Mouse (Mus musculus) neural tube, embryonic 13.5 days (tissue): ENCODE measurements at regions not wholly inside any gene's neighbourhood (a gene's known extent, or its start where the extent isn't known, plus 50 kb on each side); places are given as distances from the start of the nearest gene placed in this dataset.

Experiments used
- ATAC-seq: fragments of 200-750 bp; cut with Nextera tagmentation; 2 replicates; pipeline ENCODE4 v1.8.0; 2017; ENCODE audit warnings: low read depth, mild to moderate bottlenecking, moderate TSS enrichment, moderate library complexity
- H3K27ac ChIP-seq: fragments of 300-500 bp; sonication (generic); replicated peaks from 2 replicates; pipeline ENCODE4 v1.5.1; 2015; ENCODE audit warnings: moderate library complexity, mild to moderate bottlenecking, inconsistent platforms
- H3K27me3 ChIP-seq: fragments of 300-500 bp; sonication (generic); 2 replicates; pipeline ENCODE4 v1.6.1; 2015; ENCODE audit warnings: mild to moderate bottlenecking, inconsistent platforms
- H3K36me3 ChIP-seq: fragments of 300-500 bp; sonication (generic); 2 replicates; pipeline ENCODE4 v1.6.1; 2015; ENCODE audit warnings: mild to moderate bottlenecking, inconsistent platforms
- H3K4me1 ChIP-seq: fragments of 300-500 bp; sonication (generic); replicated peaks from 2 replicates; pipeline ENCODE4 v1.6.1; 2015; ENCODE audit warnings: inconsistent platforms
- H3K4me2 ChIP-seq: fragments of 300-500 bp; sonication (generic); 2 replicates; pipeline ENCODE4 v1.6.1; 2015; ENCODE audit warnings: inconsistent platforms, mild to moderate bottlenecking, moderate library complexity
- H3K4me3 ChIP-seq: fragments of 300-500 bp; sonication (generic); 2 replicates; pipeline ENCODE4 v1.5.1; 2015; ENCODE audit warnings: mild to moderate bottlenecking, inconsistent platforms
- H3K9ac ChIP-seq: fragments of 300-500 bp; sonication (generic); 2 replicates; pipeline ENCODE4 v1.6.1; 2015; ENCODE audit warnings: moderate library complexity, mild to moderate bottlenecking, inconsistent platforms
- H3K9me3 ChIP-seq: fragments of 300-500 bp; sonication (generic); 2 replicates; pipeline ENCODE4 v1.6.1; 2016; ENCODE audit warnings: inconsistent platforms
- WGBS: fragments of 180-500 bp; shearing (Covaris S2); methylation state at CpG from one replicate; pipeline ENCODE4 v1.1.7; 2015; 5-methylcytosine and 5-hydroxymethylcytosine counted together

- peak; percentile 98 for ATAC-seq
- WGBS: 31% methylated on average over 10 of the region's 10 CpGs
- Histone ChIP-seq H3K4me2 (no peak overlapping the region), H3K9me3 (no peaks in the 10 kb centered on the region), H3K4me1 (peaks cover 14% of the 10 kb centered on the region; the same call in 1 of the 2 replicates), H3K9ac (no peak overlapping the region), H3K27me3 (no peaks in the 10 kb centered on the region; the same call in 1 of the 2 replicates), H3K4me3 (no peak overlapping the region), H3K27ac (no peak overlapping the region), H3K36me3 (no peaks in the 10 kb centered on the region)
Measured at GRCm38 (mm10) chr9:50064505-50065229, 265.9 kb upstream of the Ncam1 start.

- no peak overlapping the region for H3K4me2 ChIP-seq
- peaks cover 4% of the 10 kb centered on the region for H3K4me1 ChIP-seq
- H3K27ac ChIP-seq: no peak overlapping the region; the same call in 1 of the 2 replicates
- H3K9ac ChIP-seq: no peak overlapping the region
- no peaks in the 10 kb centered on the region for H3K36me3 ChIP-seq
- ATAC-seq: no peak
- H3K27me3 ChIP-seq: no peaks in the 10 kb centered on the region
- no peak overlapping the region for H3K4me3 ChIP-seq
- no peaks in the 10 kb centered on the region for H3K9me3 ChIP-seq
- WGBS: 57% methylated on average over 11 of the region's 11 CpGs
Measured at GRCm38 (mm10) chr9:50038231-50038630, 239.5 kb upstream of the Ncam1 start.

GRCm38 (mm10) chr9:50032322-50033158 lies 233.8 kb upstream of the Ncam1 start:
- ATAC-seq: no peak
- Histone ChIP-seq H3K4me3 (no peak overlapping the region), H3K4me1 (peaks cover 14% of the 10 kb centered on the region; the same call in 1 of the 2 replicates), H3K27ac (0 out of 2 replicates have a peak overlapping the region, but pooled peaks have one; percentile 28), H3K4me2 (no peak overlapping the region), H3K9me3 (no peaks in the 10 kb centered on the region), H3K36me3 (no peaks in the 10 kb centered on the region), H3K27me3 (no peaks in the 10 kb centered on the region), H3K9ac (no peak overlapping the region)
- 66% methylated on average over 9 of the region's 9 CpGs for WGBS

GRCm38 (mm10) chr9:50031318-50031717 lies 232.6 kb upstream of the Ncam1 start:
- no peaks in the 10 kb centered on the region for H3K9me3 ChIP-seq
- no peaks in the 10 kb centered on the region for H3K36me3 ChIP-seq
- H3K27ac ChIP-seq: no peak overlapping the region
- H3K4me2 ChIP-seq: no peak overlapping the region
- no peaks in the 10 kb centered on the region for H3K27me3 ChIP-seq
- no peak overlapping the region for H3K9ac ChIP-seq
- no peak for ATAC-seq
- WGBS: 36% methylated on average over 2 of the region's 2 CpGs
- H3K4me3 ChIP-seq: no peak overlapping the region
- H3K4me1 ChIP-seq: peaks cover 14% of the 10 kb centered on the region; the same call in 1 of the 2 replicates

GRCm38 (mm10) chr9:50029030-50029429 lies 230.3 kb upstream of the Ncam1 start:
- H3K9ac ChIP-seq: no peak overlapping the region
- H3K36me3 ChIP-seq: no peaks in the 10 kb centered on the region
- H3K4me2 ChIP-seq: no peak overlapping the region
- no peaks in the 10 kb centered on the region for H3K27me3 ChIP-seq
- H3K27ac ChIP-seq: no peak overlapping the region
- WGBS: 57% methylated on average over 3 of the region's 3 CpGs
- no peak for ATAC-seq
- no peaks in the 10 kb centered on the region for H3K9me3 ChIP-seq
- H3K4me3 ChIP-seq: no peak overlapping the region
- peaks cover 14% of the 10 kb centered on the region; the same call in 1 of the 2 replicates for H3K4me1 ChIP-seq

GRCm38 (mm10) chr9:50028573-50028972 lies 229.8 kb upstream of the Ncam1 start:
- Histone ChIP-seq H3K36me3 (no peaks in the 10 kb centered on the region), H3K4me2 (no peak overlapping the region), H3K9me3 (no peaks in the 10 kb centered on the region), H3K4me3 (no peak overlapping the region), H3K9ac (no peak overlapping the region), H3K27me3 (no peaks in the 10 kb centered on the region), H3K27ac (no peak overlapping the region), H3K4me1 (peaks cover 14% of the 10 kb centered on the region; the same call in 1 of the 2 replicates)
- ATAC-seq: no peak
- 93% methylated on average over 2 of the region's 2 CpGs for WGBS

- Histone ChIP-seq H3K27ac (no peak overlapping the region), H3K4me1 (no peaks in the 10 kb centered on the region), H3K4me2 (no peak overlapping the region), H3K9me3 (no peaks in the 10 kb centered on the region), H3K9ac (no peak overlapping the region), H3K4me3 (no peak overlapping the region), H3K36me3 (no peaks in the 10 kb centered on the region), H3K27me3 (peaks cover 3% of the 10 kb centered on the region; the same call in 1 of the 2 replicates)
- 86% methylated on average over 6 of the region's 6 CpGs for WGBS
- ATAC-seq: no peak
Measured at GRCm38 (mm10) chr9:50024820-50025219, 226.1 kb upstream of the Ncam1 start.

GRCm38 (mm10) chr9:50013602-50014001 lies 214.9 kb upstream of the Ncam1 start:
- ATAC-seq: no peak

GRCm38 (mm10) chr9:50005757-50006576 lies 207.2 kb upstream of the Ncam1 start:
- no peak overlapping the region for H3K4me3 ChIP-seq
- H3K27ac ChIP-seq: peak overlapping the region; percentile 74
- H3K36me3 ChIP-seq: no peaks in the 10 kb centered on the region
- 37% methylated on average over 8 of the region's 8 CpGs for WGBS
- H3K9me3 ChIP-seq: no peaks in the 10 kb centered on the region
- H3K9ac ChIP-seq: no peak overlapping the region
- H3K27me3 ChIP-seq: no peaks in the 10 kb centered on the region
- peaks cover 32% of the 10 kb centered on the region for H3K4me1 ChIP-seq
- ATAC-seq: peak; percentile 69; the same call in 1 of the 2 replicates
- H3K4me2 ChIP-seq: no peak overlapping the region

More at GRCm38 (mm10) chr9:50013602-50014001, 214.9 kb upstream of the Ncam1 start:
- Histone ChIP-seq H3K4me3 (no peak overlapping the region), H3K36me3 (no peaks in the 10 kb centered on the region), H3K4me1 (peaks cover 2% of the 10 kb centered on the region; the same call in 1 of the 2 replicates), H3K27ac (no peak overlapping the region), H3K9me3 (no peaks in the 10 kb centered on the region), H3K9ac (no peak overlapping the region), H3K4me2 (no peak overlapping the region), H3K27me3 (no peaks in the 10 kb centered on the region)
- WGBS: 84% methylated on average over 4 of the region's 4 CpGs

- H3K9ac ChIP-seq: no peak overlapping the region
- H3K4me2 ChIP-seq: no peak overlapping the region
- no peaks in the 10 kb centered on the region for H3K9me3 ChIP-seq
- H3K36me3 ChIP-seq: no peaks in the 10 kb centered on the region
- 69% methylated on average over 6 of the region's 6 CpGs for WGBS
- no peaks in the 10 kb centered on the region for H3K27me3 ChIP-seq
- peaks cover 29% of the 10 kb centered on the region for H3K4me1 ChIP-seq
- no peak for ATAC-seq
- H3K4me3 ChIP-seq: no peak overlapping the region
- no peak overlapping the region for H3K27ac ChIP-seq
Measured at GRCm38 (mm10) chr9:50002695-50003094, 204.0 kb upstream of the Ncam1 start.

GRCm38 (mm10) chr9:50000497-50001404 lies 202.0 kb upstream of the Ncam1 start:
- 57% methylated on average over 13 of the region's 13 CpGs for WGBS
- peaks cover 5% of the 10 kb centered on the region for H3K9me3 ChIP-seq
- no peaks in the 10 kb centered on the region for H3K27me3 ChIP-seq
- H3K4me3 ChIP-seq: no peak overlapping the region
- H3K9ac ChIP-seq: no peak overlapping the region
- no peak for ATAC-seq
- H3K27ac ChIP-seq: 0 out of 2 replicates have a peak overlapping the region, but pooled peaks have one; percentile 46
- H3K4me1 ChIP-seq: peaks cover 16% of the 10 kb centered on the region
- H3K4me2 ChIP-seq: no peak overlapping the region
- H3K36me3 ChIP-seq: no peaks in the 10 kb centered on the region
